Mouse (Mus musculus): ENCODE data around the gene Plvap. TPM values are rescaled to one million over a fixed set of nuclear protein-coding genes. Genes with fewer than 3 reads are reported as not detected.

Gene Plvap
- polyA plus RNA-seq, 1 experiment from 2014 or later: 24.3 TPM

GRCm38 (mm10) chr8:71472601-71473386 lies 38.8 kb downstream of the Plvap start:
- H3K27me3 ChIP-seq: peaks cover 6% of the 10 kb centered on the region; the same call in 1 of the 2 replicates
- DNase-seq (no peak), ATAC-seq (ENCODE audit: low read depth) (no peak)
- peaks cover 49% of the 10 kb centered on the region for H3K4me1 ChIP-seq (replicated peaks)
- no peak overlapping the region for H3K4me3 ChIP-seq (replicated peaks)
- H3K9ac ChIP-seq: no peak overlapping the region
- 79% methylated on average over 8 of the region's 8 CpGs for WGBS (ENCODE audit: insufficient replicate concordance)
- H3K27ac ChIP-seq: no peak overlapping the region
- H3K4me2 ChIP-seq: no peak overlapping the region
- no peaks in the 10 kb centered on the region for H3K9me3 ChIP-seq (replicated peaks)
- H3K36me3 ChIP-seq: peaks cover 50% of the 10 kb centered on the region

- Histone ChIP-seq H3K4me3 (replicated peaks) (no peak overlapping the region), H3K36me3 (peaks cover 50% of the 10 kb centered on the region), H3K9me3 (replicated peaks) (no peaks in the 10 kb centered on the region), H3K4me1 (replicated peaks) (peaks cover 41% of the 10 kb centered on the region), H3K4me2 (no peak overlapping the region), H3K27me3 (no peaks in the 10 kb centered on the region), H3K9ac (no peak overlapping the region), H3K27ac (no peak overlapping the region)
- 93% methylated on average over 17 of the region's 17 CpGs for WGBS (ENCODE audit: insufficient replicate concordance)
- no peak for ATAC-seq (ENCODE audit: low read depth)
- no peak for DNase-seq
Measured at GRCm38 (mm10) chr8:71471861-71472260, 39.7 kb downstream of the Plvap start.

GRCm38 (mm10) chr8:71470913-71471255 lies 40.7 kb downstream of the Plvap start:
- H3K4me2 ChIP-seq: peak overlapping the region; percentile 96

GRCm38 (mm10) chr8:71470146-71470912 lies 41.2 kb downstream of the Plvap start:
- peak overlapping the region; percentile 90 for H3K4me3 ChIP-seq (replicated peaks)
- WGBS (ENCODE audit: insufficient replicate concordance): 85% methylated on average over 3 of the region's 3 CpGs
- H3K27ac ChIP-seq: peak overlapping the region; percentile 80; the same call in 1 of the 2 replicates
- peak overlapping the region; percentile 96 for H3K4me2 ChIP-seq
- H3K9me3 ChIP-seq (replicated peaks): no peaks in the 10 kb centered on the region
- H3K36me3 ChIP-seq: peaks cover 59% of the 10 kb centered on the region
- peak overlapping the region; percentile 88 for H3K9ac ChIP-seq
- ATAC-seq (ENCODE audit: low read depth) (no peak), DNase-seq (no peak)
- no peaks in the 10 kb centered on the region for H3K27me3 ChIP-seq
- H3K4me1 ChIP-seq (replicated peaks): peaks cover 36% of the 10 kb centered on the region

More at GRCm38 (mm10) chr8:71470913-71471255, 40.7 kb downstream of the Plvap start:
- peaks cover 57% of the 10 kb centered on the region for H3K36me3 ChIP-seq
- no peaks in the 10 kb centered on the region for H3K9me3 ChIP-seq (replicated peaks)
- 0 out of 2 replicates have a peak overlapping the region, but pooled peaks have one; percentile 90 for H3K4me3 ChIP-seq (replicated peaks)
- no peak overlapping the region for H3K27ac ChIP-seq
- ATAC-seq (ENCODE audit: low read depth) (no peak), DNase-seq (no peak)
- H3K4me1 ChIP-seq (replicated peaks): peaks cover 36% of the 10 kb centered on the region
- H3K9ac ChIP-seq: peak overlapping the region; percentile 88; the same call in 1 of the 2 replicates
- 77% methylated on average over 5 of the region's 5 CpGs for WGBS (ENCODE audit: insufficient replicate concordance)
- H3K27me3 ChIP-seq: no peaks in the 10 kb centered on the region

GRCm38 (mm10) chr8:71469411-71469810 lies 42.1 kb downstream of the Plvap start:
- H3K4me3 ChIP-seq (replicated peaks): peak overlapping the region; percentile 90
- peak; percentile 1 for ATAC-seq (ENCODE audit: low read depth)
- peak overlapping the region; percentile 88 for H3K9ac ChIP-seq
- no peak for DNase-seq
- WGBS (ENCODE audit: insufficient replicate concordance): 2% methylated on average over 24 of the region's 24 CpGs
- peaks cover 50% of the 10 kb centered on the region for H3K36me3 ChIP-seq
- H3K27ac ChIP-seq: peak overlapping the region; percentile 80
- H3K4me1 ChIP-seq (replicated peaks): peaks cover 37% of the 10 kb centered on the region
- no peaks in the 10 kb centered on the region for H3K27me3 ChIP-seq
- peak overlapping the region; percentile 96 for H3K4me2 ChIP-seq
- H3K9me3 ChIP-seq (replicated peaks): no peaks in the 10 kb centered on the region

GRCm38 (mm10) chr8:71468916-71469315 lies 42.6 kb downstream of the Plvap start, which contains the start of gene Dda1:
TSS of gene Dda1 (plus strand) at chr8:71469199.
- ATAC-seq (ENCODE audit: low read depth) (peak; percentile 84), DNase-seq (peak; percentile 98)
- H3K9me3 ChIP-seq (replicated peaks): no peaks in the 10 kb centered on the region
- peak within 1 kb of the TSS; percentile 90 for H3K4me3 ChIP-seq (replicated peaks)
- peak within 1 kb of the TSS; percentile 88 for H3K9ac ChIP-seq
- H3K27ac ChIP-seq: peak within 1 kb of the TSS; percentile 80
- peak within 1 kb of the TSS; percentile 96 for H3K4me2 ChIP-seq
- H3K36me3 ChIP-seq: peaks cover 45% of the 10 kb centered on the region
- WGBS (ENCODE audit: insufficient replicate concordance): 0% methylated on average over 52 of the region's 52 CpGs
- no peaks in the 10 kb centered on the region for H3K27me3 ChIP-seq
- peaks cover 42% of the 10 kb centered on the region for H3K4me1 ChIP-seq (replicated peaks)

GRCm38 (mm10) chr8:71468001-71468400 lies 43.6 kb downstream of the Plvap start:
- no peak overlapping the region for H3K27ac ChIP-seq
- no peak overlapping the region for H3K4me3 ChIP-seq (replicated peaks)
- ATAC-seq (ENCODE audit: low read depth): no peak
- H3K27me3 ChIP-seq: no peaks in the 10 kb centered on the region
- no peaks in the 10 kb centered on the region for H3K9me3 ChIP-seq (replicated peaks)
- WGBS (ENCODE audit: insufficient replicate concordance): 60% methylated on average over 1 of the region's 1 CpGs
- DNase-seq: no peak
- peaks cover 49% of the 10 kb centered on the region for H3K4me1 ChIP-seq (replicated peaks)
- H3K4me2 ChIP-seq: no peak overlapping the region
- no peak overlapping the region for H3K9ac ChIP-seq
- H3K36me3 ChIP-seq: peaks cover 36% of the 10 kb centered on the region

- ATAC-seq (ENCODE audit: low read depth) (no peak), DNase-seq (no peak)
- peaks cover 57% of the 10 kb centered on the region for H3K4me1 ChIP-seq (replicated peaks)
- H3K4me3 ChIP-seq (replicated peaks): no peak overlapping the region
- peaks cover 3% of the 10 kb centered on the region; the same call in 1 of the 2 replicates for H3K27me3 ChIP-seq
- no peak overlapping the region for H3K9ac ChIP-seq
- WGBS (ENCODE audit: insufficient replicate concordance): 83% methylated on average over 2 of the region's 2 CpGs
- peaks cover 28% of the 10 kb centered on the region for H3K36me3 ChIP-seq
- no peaks in the 10 kb centered on the region for H3K9me3 ChIP-seq (replicated peaks)
- no peak overlapping the region for H3K27ac ChIP-seq
- no peak overlapping the region for H3K4me2 ChIP-seq
Measured at GRCm38 (mm10) chr8:71467201-71467600, 44.4 kb downstream of the Plvap start.

- no peak for ATAC-seq (ENCODE audit: low read depth)
- H3K4me3 ChIP-seq (replicated peaks): 0 out of 2 replicates have a peak overlapping the region, but pooled peaks have one; percentile 16
- H3K4me1 ChIP-seq (replicated peaks): peaks cover 58% of the 10 kb centered on the region
- H3K9ac ChIP-seq: peak overlapping the region; percentile 85
- peaks cover 24% of the 10 kb centered on the region for H3K36me3 ChIP-seq
- peak overlapping the region; percentile 94 for H3K4me2 ChIP-seq
- 81% methylated on average over 5 of the region's 5 CpGs for WGBS (ENCODE audit: insufficient replicate concordance)
- H3K27ac ChIP-seq: peak overlapping the region; percentile 5; the same call in 1 of the 2 replicates
- peaks cover 12% of the 10 kb centered on the region; the same call in 1 of the 2 replicates for H3K27me3 ChIP-seq
- no peaks in the 10 kb centered on the region; the same call in 1 of the 2 replicates for H3K9me3 ChIP-seq (replicated peaks)
- DNase-seq: no peak
Measured at GRCm38 (mm10) chr8:71466198-71466597, 45.4 kb downstream of the Plvap start.

- peaks cover 24% of the 10 kb centered on the region for H3K36me3 ChIP-seq
- peaks cover 54% of the 10 kb centered on the region for H3K4me1 ChIP-seq (replicated peaks)
- H3K27ac ChIP-seq: peak overlapping the region; percentile 73; the same call in 1 of the 2 replicates
- H3K4me3 ChIP-seq (replicated peaks): peak overlapping the region; percentile 81
- H3K4me2 ChIP-seq: peak overlapping the region; percentile 94
- no peak for ATAC-seq (ENCODE audit: low read depth)
- peak overlapping the region; percentile 85 for H3K9ac ChIP-seq
- 73% methylated on average over 8 of the region's 8 CpGs for WGBS (ENCODE audit: insufficient replicate concordance)
- H3K9me3 ChIP-seq (replicated peaks): no peaks in the 10 kb centered on the region; the same call in 1 of the 2 replicates
- no peak for DNase-seq
- peaks cover 12% of the 10 kb centered on the region; the same call in 1 of the 2 replicates for H3K27me3 ChIP-seq
Measured at GRCm38 (mm10) chr8:71465733-71466132, 45.8 kb downstream of the Plvap start.

All from liver, embryonic 13.5 days (tissue).